Mouse (Mus musculus) kidney, adult 8-10 months (tissue): ENCODE results near the gene 2610001J05Rik.
"Not testable (repeated sequence)": the region's sequence is repeated elsewhere in the genome, so short reads cannot be mapped to it uniquely, and the experiment has no call there.

Experiments used
- DNase-seq, 2 experiments: peaks; one replicate each; pipeline ENCODE4 v3.0.0; 2022

2610001J05Rik gene

GRCm38 (mm10) chr6:13870919-13871624 lies at the start of gene 2610001J05Rik:
Gene 2610001J05Rik, minus strand, starts transcription at chr6:13871518.
- DNase-seq = peak; percentile 92

DNA sequence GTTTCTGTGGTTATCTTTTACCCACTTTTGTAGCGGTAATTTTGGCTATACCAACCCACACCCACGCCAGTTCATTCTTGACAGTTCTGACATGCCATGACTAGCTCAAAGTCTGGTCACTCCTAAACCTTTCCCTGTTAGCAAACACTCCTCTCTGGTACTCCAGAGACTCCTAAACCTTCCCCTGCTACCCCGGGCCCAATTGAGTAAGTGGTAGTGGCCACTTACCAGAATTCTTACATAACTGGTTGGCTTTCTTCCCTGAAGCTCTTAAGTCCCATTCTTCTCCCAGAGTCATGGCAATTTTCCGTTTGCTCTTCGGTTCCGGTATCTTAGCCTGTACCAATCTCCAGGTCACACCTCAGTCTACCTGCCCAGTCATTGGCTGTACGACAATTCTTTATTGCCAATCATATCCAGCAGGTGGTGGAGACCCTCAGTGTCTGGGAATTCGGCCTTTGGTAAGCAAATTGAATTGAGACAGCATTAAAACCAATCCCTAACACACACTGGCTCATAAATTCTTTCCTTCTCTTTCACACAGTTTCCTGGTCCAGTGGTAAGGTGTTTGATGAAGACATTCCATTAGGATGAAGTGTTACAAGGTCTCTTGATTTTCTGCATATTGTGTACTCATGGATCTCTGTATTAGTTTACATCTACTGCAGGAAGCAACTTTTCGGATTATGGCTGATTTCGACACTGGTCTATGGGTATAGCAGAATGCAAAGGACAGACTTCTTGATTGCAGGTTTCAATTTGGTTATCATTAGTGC lies 38.6 kb upstream of the 2610001J05Rik start:
- DNase-seq = no peak

GRCm38 (mm10) chr6:13902941-13903627 lies 31.8 kb upstream of the 2610001J05Rik start:
- DNase-seq = no peak

DNA sequence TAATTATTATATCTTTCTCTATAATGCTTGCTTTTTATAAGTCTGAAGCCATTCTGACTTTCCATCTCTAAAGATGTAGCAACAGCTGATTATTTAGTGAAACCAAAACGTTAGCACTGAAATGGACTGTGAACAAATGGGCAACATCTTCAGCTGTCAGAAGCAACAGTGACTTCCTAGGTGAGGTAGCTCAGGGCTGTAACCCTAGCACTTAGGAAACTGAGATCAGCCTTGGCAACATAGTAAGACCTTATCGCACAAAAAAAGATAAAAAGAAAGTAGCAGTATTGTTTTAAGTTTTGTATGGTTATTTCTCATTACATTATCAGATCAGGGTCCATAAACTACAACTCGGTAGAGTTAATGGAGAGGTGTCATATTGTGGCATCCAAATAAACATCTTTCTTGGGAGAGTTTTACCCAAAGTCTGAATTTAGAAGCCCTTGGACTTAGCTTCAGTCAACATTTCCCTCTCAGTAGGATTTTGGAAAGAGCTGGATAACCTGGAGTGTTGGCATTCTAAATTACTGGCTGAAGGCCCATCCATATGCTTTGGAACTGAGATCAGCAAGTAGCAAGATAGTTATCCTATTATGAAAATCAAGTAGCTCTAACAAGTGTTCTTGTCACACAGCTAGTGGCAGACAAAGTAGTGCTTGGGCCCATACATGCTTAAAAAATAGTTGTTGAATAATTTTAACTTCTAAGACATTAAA lies 13.7 kb upstream of the 2610001J05Rik start:
- DNase-seq = no peak

DNA sequence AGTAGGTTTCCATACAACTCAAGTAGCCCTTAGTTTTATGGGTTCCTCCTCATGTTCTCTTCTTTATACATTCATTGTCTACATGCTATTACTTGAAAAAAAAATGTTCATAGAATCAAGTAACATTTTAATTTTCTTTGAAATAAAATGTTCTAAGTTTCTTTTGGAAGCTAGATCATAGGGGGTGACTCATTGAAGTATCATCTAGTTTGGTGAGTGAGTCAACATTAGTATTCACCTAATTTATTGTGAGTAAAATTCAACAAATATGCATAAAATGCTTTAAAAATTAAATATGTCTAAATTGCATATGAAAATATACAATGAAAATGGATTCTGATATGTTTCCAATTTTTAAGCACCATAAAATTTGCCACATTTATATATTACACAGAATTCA lies 11.6 kb upstream of the 2610001J05Rik start:
- DNase-seq = no peak

DNA sequence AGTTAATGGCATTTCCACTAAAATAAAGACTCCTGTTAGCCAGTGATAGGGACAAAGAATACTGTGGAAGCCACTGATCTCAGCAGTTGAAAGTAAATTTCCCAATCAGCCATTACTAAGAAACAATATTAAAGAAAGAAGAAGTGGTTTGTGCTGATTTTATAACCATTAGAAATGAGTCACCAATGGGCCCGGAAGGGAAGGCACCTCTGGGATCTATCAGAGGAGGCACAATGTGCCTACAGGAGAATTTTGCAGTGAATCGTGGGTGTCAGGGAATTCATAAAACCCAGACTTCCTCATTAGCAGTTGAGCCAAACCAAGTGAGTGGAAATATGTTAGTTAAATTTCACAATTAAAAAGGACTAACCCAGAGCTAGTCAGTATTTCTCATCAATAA lies 2.6 kb upstream of the 2610001J05Rik start:
- DNase-seq = no peak

GRCm38 (mm10) chr6:13872076-13872475 lies 758 bp upstream of the 2610001J05Rik start:
- DNase-seq = peak in 1 of 2 experiments; percentile 3

- DNase-seq = no peak
These were observed 274 bp upstream of the 2610001J05Rik start for GRCm38 (mm10) chr6:13871625-13871958.

- DNase-seq = peak in 1 of 2 experiments; percentile 5
These were observed 1.0 kb downstream of the 2610001J05Rik start for GRCm38 (mm10) chr6:13870289-13870741.

- no peak for DNase-seq
These were observed 10.7 kb downstream of the 2610001J05Rik start for GRCm38 (mm10) chr6:13860596-13860995.

DNA sequence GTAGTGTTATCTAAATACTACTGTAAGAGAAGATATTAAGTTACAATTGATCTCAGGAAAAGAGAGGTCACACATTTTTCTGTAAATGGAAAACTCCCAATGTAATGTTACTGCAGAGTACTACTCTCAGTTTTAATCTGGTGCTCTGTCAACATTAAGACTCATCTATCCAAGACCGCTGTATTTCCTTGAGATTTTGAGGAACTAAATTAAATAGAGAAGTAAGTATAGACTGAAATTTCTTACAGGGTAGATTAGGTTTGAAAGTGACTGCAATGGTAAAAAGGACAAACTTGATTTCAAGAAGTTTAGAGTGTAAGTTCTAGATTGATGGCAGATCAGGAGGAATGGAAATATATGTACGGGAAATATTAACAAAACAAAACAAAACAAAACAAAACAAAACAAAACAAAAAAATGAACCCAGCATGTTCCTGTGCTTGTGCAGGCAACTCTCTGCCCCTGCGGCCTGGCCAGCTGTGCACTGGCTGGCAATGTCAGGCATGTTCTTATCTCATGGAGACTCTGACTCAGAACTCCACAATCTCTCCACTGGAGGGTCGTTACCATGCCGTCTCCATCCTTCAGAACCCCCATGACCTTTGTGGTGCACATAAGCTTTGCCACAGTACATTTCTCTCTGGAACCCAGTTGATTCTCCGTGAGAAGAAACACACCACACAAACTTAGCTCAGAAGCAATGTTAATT lies 11.3 kb downstream of the 2610001J05Rik start:
- DNase-seq = no peak

DNA sequence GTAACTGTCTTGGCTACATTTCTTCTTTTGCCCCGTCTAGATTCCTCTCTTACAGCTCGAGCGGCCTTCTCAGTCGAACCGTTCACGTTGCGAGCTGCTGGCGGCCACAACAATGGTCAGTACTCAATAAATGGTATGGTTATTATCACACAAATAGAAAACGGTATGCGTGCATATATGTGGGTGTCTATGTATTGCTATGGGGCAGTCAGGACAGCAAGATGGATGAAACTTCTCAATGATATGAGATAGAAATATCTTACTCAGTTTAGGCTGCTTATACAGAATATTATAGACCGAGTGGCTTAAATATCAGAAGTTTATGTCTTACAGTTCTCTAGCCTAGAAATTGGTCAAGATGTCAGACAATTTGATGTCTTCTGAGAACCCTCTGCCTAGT lies 17.1 kb downstream of the 2610001J05Rik start:
- no peak for DNase-seq

GRCm38 (mm10) chr6:13853244-13853643 lies 18.1 kb downstream of the 2610001J05Rik start:
- no peak for DNase-seq

DNA sequence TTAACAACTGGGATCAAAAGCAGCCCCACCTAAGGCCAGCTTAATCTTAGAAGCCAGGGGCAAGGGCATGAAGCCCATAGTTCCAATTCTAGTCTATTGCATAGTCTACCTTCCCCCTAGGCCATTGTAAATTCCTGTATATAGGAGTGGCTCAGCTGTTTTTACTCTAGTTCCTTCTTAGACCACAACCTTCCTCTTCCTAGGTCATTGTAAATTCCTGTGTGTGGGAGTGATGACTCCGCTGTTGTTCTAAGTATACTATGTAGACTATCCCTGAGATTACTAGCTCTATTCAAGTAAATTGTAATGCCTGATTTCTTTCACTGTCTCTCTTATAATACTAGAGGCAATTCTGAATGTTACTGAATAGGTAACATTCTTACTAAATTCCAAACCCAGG lies 25.3 kb downstream of the 2610001J05Rik start:
- not testable (repeated sequence) for DNase-seq

DNA sequence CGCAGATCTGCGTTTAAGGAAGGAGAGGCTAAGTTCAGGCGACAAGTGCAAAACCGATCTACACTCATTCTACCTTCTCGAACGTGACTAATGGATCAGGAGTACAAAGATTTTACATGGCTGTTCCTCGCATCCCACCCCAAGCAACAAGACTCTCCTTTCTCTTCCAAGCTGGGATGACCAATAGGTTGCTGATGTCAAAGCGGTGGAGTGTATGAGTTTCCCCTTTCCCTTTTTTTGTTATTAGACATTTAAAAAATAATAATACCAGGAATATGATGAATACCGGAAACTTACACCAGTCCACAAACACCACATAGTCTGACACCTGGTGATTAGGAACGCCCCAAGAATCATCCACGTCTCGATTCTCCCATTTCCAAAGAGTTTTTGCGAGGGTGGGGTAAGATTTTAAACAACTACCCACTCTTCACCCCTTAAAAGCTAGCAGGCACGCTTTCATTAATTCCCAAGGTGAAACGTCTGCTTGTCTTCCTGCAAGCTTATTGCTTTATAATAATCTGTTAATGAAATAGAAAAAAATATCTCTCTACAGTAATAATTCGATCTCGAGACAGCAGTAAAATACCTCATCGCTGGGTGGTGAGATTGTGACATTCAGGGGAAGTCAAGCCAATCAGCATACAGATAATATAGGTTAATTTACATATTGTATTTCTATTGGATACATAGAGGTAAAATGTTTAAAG lies 31.8 kb downstream of the 2610001J05Rik start, which contains the start of gene Gpr85:
Gpr85 (minus strand) TSS at position 598 of the 710 bp plus-strand sequence.
- no peak for DNase-seq

DNA sequence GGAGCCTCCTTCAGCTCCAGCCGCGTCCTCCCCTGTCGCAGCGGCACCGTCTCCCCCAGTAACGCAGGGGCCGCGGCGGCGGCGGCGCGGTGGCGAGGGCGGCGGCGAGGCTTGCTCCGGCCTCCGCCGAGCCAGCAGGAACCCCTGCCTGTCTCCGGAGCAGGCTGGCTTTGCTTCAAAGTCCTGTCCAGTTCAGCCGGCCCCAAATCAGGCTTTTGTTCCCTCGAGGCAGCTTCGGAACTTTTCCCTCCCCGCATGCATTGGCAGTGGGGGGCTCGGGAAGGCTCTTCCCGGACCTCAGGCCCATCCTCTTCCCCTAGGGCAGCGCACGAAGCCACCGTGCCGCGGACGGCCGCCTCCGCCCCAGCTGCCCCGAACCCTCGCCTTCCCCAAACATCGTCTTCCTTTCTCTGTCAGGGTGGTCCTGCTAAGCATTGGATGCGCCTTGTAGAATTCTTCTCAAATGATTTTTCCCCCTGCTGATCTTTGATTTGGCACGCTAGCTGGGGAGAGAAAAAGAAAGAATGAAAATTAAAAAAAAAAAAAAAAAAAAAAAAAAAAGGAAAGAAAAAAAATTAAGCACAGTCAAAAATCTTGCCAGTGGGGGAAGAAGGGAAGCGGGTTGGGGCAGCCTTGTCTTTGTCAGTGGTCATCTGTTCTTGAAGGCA lies 32.5 kb downstream of the 2610001J05Rik start:
- DNase-seq = peak; percentile 22 to 49

DNA sequence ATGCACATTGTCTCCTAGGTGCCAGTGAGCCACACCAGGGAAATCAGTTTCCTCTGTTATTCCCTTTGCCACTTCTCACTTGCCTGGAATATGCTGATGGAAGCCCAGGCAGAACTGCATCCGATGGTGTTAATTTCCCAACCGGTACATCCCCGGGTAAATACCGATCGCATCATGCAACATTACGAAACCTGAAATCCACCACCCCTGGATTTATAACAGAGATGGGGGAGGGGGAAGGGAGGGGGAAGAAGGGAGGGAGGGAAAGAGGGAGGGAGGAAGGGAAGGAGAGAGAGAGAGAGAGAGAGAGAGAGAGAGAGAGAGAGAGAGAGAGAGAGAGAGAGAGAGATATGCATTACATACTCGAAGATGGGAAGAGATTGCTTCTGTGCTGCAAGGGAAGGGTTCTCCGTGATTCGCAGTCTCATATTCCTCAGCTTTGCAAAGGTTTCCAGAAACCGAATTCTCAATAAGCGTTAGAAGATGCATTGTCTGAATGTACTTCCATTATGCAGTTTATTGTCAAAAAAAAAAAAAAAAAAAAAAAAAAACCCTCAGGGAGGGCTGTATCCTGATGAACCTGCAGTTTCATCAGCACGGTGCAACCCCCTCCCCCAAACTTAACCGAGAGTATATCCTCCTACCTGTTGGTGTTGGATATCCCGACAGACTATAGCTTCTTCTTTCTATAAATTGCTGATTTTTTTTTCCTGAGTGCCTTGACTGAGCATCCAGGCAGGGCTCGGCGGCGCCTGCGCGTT lies 33.2 kb downstream of the 2610001J05Rik start:
- DNase-seq = no peak

DNA sequence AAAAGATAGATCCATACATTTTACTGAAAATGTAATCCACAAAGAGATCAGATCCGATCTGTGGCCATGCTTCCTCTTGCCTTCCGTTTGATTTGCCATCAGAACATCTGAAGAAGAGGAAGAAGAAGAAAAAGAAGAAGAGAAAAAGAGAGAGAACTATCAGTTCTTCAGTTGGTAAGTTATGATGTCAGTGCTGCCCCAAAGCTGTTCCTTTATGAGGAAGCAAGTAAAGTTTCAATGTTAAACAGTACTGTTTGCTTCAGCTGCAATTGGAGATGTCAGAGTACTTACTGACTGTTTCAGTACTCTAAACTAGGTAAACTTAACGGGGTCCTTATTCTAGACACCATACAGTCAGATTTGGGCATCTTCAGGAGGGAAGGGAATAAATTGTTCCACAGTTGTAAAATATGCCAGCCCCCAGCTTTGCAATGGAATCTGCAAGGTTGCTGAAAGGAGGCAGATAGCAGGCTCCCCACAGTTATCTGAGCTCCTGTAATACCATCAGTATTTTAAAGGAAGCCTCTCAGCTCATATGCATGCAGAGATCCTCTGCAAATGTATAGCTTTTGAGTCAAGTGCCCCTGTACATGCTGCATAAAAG lies 34.2 kb downstream of the 2610001J05Rik start:
- DNase-seq = no peak
